20 mouse cellular contexts compared by ENCODE assay signal in genomic region chr9:124107232-124107631, GRCm38 (mm10). TPM values are rescaled to one million over a fixed set of nuclear protein-coding genes. Genes with fewer than 3 reads are reported as not detected.
DNase-seq lines count a peak whose midpoint lies in the region; ATAC-seq and TF ChIP-seq lines count a peak whose summit lies in the region.
"Had no signal": no experiment of that assay in that cellular context is flagged by ENCODE, and none has a peak within 500 bp of the region (broad histone marks: within the 10 kb centered on the region; RNA-seq: fewer than 3 reads in every experiment).

No protein-coding gene starts in this region.

- no peak for TF ChIP-seq RAD21 in CH12.LX (IDR thresholded peaks at IDR 0.05; ENCODE audit: low read depth, low read length)

- no peak overlapping the region for H3K4me2 ChIP-seq in CH12.LX (ENCODE audit: insufficient read depth, low read depth, poor library complexity, severe bottlenecking)
- H3K4me2 ChIP-seq: embryonic facial prominence, embryonic 12.5 days; forebrain, embryonic 13.5 days; forebrain, embryonic 15.5 days had no signal

- no peak overlapping the region for H3K4me3 ChIP-seq in CH12.LX (replicated peaks in 1 of 3; ENCODE audit: low read depth in 2 of 3, low read length in 2 of 3, poor library complexity in 1 of 3)
- H3K4me3 ChIP-seq: embryonic facial prominence, embryonic 10.5 days; embryonic facial prominence, embryonic 12.5 days; forebrain, embryonic 13.5 days; forebrain, embryonic 15.5 days had no signal

- no peaks in the 10 kb centered on the region for H3K79me2 ChIP-seq in CH12.LX (replicated peaks; ENCODE audit: control insufficient read depth, extremely low read depth, insufficient read depth, poor library complexity, severe bottlenecking)

- ATAC-seq in neutrophil, adult 5-6 weeks (ENCODE audit: extremely low read depth, insufficient number of reproducible peaks, low FRiP score, poor library complexity, severe bottlenecking), result 0 out of 2 replicates have a peak, but pooled peaks have one; percentile 53
- ATAC-seq: CD4-positive, CD25-positive, alpha-beta regulatory T cell, adult 4 months; forebrain, embryonic 13.5 days; forebrain, embryonic 15.5 days had no signal

- no peaks in the 10 kb centered on the region for H3K9me3 ChIP-seq in CH12.LX (replicated peaks; ENCODE audit: low read length)
- H3K9me3 ChIP-seq: embryonic facial prominence, embryonic 10.5 days; embryonic facial prominence, embryonic 12.5 days; forebrain, embryonic 13.5 days; forebrain, embryonic 15.5 days had no signal

- DNase-seq in A20 (ENCODE audit: low read depth, low spot score), result peak; percentile 41
- peak; percentile 25 for DNase-seq in CH12.LX (ENCODE audit: extremely low read depth)
- DNase-seq in thymus, postnatal 14 days, result no peak
- DNase-seq in cerebellum, adult 11 months, result no peak
- no peak for DNase-seq in right cerebral cortex, adult 18-20 months
- DNase-seq: adrenal gland, adult 2 months; adrenal gland, postnatal 10 days; adrenal gland, postnatal 25 days; cerebellum, adult 11-12 months; cerebellum, adult 2 months; cerebellum, adult 9-10 months; cerebellum, postnatal 10 days; cerebellum, postnatal 25 days had no signal

- H3K9ac ChIP-seq in CH12.LX (ENCODE audit: insufficient read depth, low read depth), result no peak overlapping the region
- H3K9ac ChIP-seq: embryonic facial prominence, embryonic 12.5 days; forebrain, embryonic 13.5 days; forebrain, embryonic 15.5 days had no signal

- H3K27ac ChIP-seq in CH12.LX (ENCODE audit: insufficient read depth, low read depth), result no peak overlapping the region
- H3K27ac ChIP-seq: embryonic facial prominence, embryonic 10.5 days; embryonic facial prominence, embryonic 12.5 days; forebrain, embryonic 13.5 days; forebrain, embryonic 15.5 days had no signal

- no peaks in the 10 kb centered on the region for H3K36me3 ChIP-seq in CH12.LX (replicated peaks in 1 of 2; ENCODE audit: control insufficient read depth in 1 of 2, insufficient read depth in 1 of 2, low read length in 1 of 2)
- H3K36me3 ChIP-seq: embryonic facial prominence, embryonic 10.5 days; embryonic facial prominence, embryonic 12.5 days; forebrain, embryonic 15.5 days had no signal

- peak; percentile 91 for TF ChIP-seq EP300 in CH12.LX (IDR thresholded peaks at IDR 0.05; ENCODE audit: low read length)

- in situ Hi-C loops in CH12.LX (cut with MboI; ENCODE audit: low pct_ligation_motif_present, low pct_unique_long_range_greater_than_20kb, low sequenced_read_pairs), result no loop called here

- dilution Hi-C loops in CH12.LX (cut with MboI; ENCODE audit: extremely low pct_ligation_motif_present, extremely low pct_unique_long_range_greater_than_20kb, low sequenced_read_pairs), result no loop called here

- H3K27me3 ChIP-seq in CH12.LX (replicated peaks), result no peaks in the 10 kb centered on the region
- H3K27me3 ChIP-seq: embryonic facial prominence, embryonic 12.5 days; forebrain, embryonic 13.5 days; forebrain, embryonic 15.5 days had no signal

- H3K4me1 ChIP-seq in CH12.LX (ENCODE audit: control insufficient read depth in 1 of 2, insufficient read depth in 2 of 2), result peaks cover 11 to 22% of the 10 kb centered on the region in 2 experiments; a peak in 3 of 4 replicates
- H3K4me1 ChIP-seq: embryonic facial prominence, embryonic 10.5 days; embryonic facial prominence, embryonic 12.5 days; forebrain, embryonic 13.5 days; forebrain, embryonic 15.5 days had no signal

- no peak for TF ChIP-seq CTCF in CH12.LX (conservative IDR thresholded peaks at IDR 0.05 in 1 of 2, IDR thresholded peaks at IDR 0.05 in 1 of 2; ENCODE audit: low read depth in 2 of 2, low read length in 2 of 2)

- no peak for TF ChIP-seq POLR2A in CH12.LX (IDR thresholded peaks at IDR 0.05; ENCODE audit: low read depth, low read length)

TF ChIP-seq in CH12.LX, 34 proteins besides CTCF, POLR2A, EP300 and RAD21:
- 0 out of 2 replicates have a peak, but pooled peaks have one; percentile 44 for TF ChIP-seq MEF2A (IDR thresholded peaks at IDR 0.05; ENCODE audit: borderline replicate concordance, low read depth, low read length)
- TF ChIP-seq RCOR1 (conservative IDR thresholded peaks at IDR 0.05; ENCODE audit: low read depth, low read length), result peak; percentile 60; the same call in 1 of the 2 replicates
- TF ChIP-seq TBP (conservative IDR thresholded peaks at IDR 0.05; ENCODE audit: low read depth, low read length), result no peak
- peak; percentile 85 for TF ChIP-seq IRF4 (IDR thresholded peaks at IDR 0.05; ENCODE audit: low read depth, low read length)
- peak; percentile 45 for TF ChIP-seq ETS1 (conservative IDR thresholded peaks at IDR 0.05; ENCODE audit: low read depth, low read length)
- TF ChIP-seq MAFK (IDR thresholded peaks at IDR 0.05; ENCODE audit: insufficient replicate concordance, low read length), result 0 out of 2 replicates have a peak, but pooled peaks have one; percentile 7
- TF ChIP-seq JUND (conservative IDR thresholded peaks at IDR 0.05; ENCODE audit: low read depth, low read length), result 0 out of 2 replicates have a peak, but pooled peaks have one; percentile 12
- TF ChIP-seq HCFC1 (IDR thresholded peaks at IDR 0.05; ENCODE audit: low read depth, low read length), result no peak
- 0 out of 2 replicates have a peak, but pooled peaks have one; percentile 18 for TF ChIP-seq CHD2 (IDR thresholded peaks at IDR 0.05; ENCODE audit: low read length)
- 0 out of 2 replicates have a peak, but pooled peaks have one; percentile 11 for TF ChIP-seq ZNF384 (IDR thresholded peaks at IDR 0.05; ENCODE audit: low read depth, low read length)
- 0 out of 2 replicates have a peak, but pooled peaks have one; percentile 9 for TF ChIP-seq BHLHE40 (IDR thresholded peaks at IDR 0.05; ENCODE audit: low read depth, low read length)

RNA-seq across cellular contexts. Expression of gene Ccr2, which starts 5.5 kb away (rescaled TPM):
- total RNA-seq in CH12.LX (2012; rRNA removed) (not detected in 2 replicates), CH12.LX (2014; rRNA removed) (not detected in 2 replicates)
- polyA plus RNA-seq in CH12.LX (2012; ENCODE audit: insufficient read length, low read depth), result not detected in 2 replicates
- total RNA-seq in neutrophil, adult 5-6 weeks (2017), result 62.9 and 70.1 TPM in 2 replicates
- total RNA-seq: ES-E14 had no signal

RNA-seq across cellular contexts. Expression of gene Ccr5, which starts 14.1 kb away (rescaled TPM):
- total RNA-seq in CH12.LX (2012; rRNA removed), result 1.0 and 1.2 TPM in 2 replicates
- 0.54 and 0.86 TPM in 2 replicates for total RNA-seq in CH12.LX (2014; rRNA removed)
- polyA plus RNA-seq in CH12.LX (2012; ENCODE audit: insufficient read length, low read depth), result 1.8 and 2.1 TPM in 2 replicates
- total RNA-seq in neutrophil, adult 5-6 weeks (2017), result 0.70 and 1.5 TPM in 2 replicates
- total RNA-seq: ES-E14 had no signal

Comparison
In these comparisons a context has a peak if more than half of its experiments do, and no peak if none do; other contexts are left out.
1. DNase-seq: peak in A20 (single experiment) and CH12.LX (single experiment); none in thymus, postnatal 14 days (single experiment), cerebellum, adult 11 months (single experiment) and right cerebral cortex, adult 18-20 months (single experiment).
2. RNA of gene Ccr2, which starts 5.5 kb away (total RNA-seq): 62.9 to 70.1 TPM in neutrophil, adult 5-6 weeks; not detected in CH12.LX; every median in the first group is over 10 times any median in the second.